Mouse (Mus musculus) left cerebral cortex, adult 2 months (tissue): Measurements from ENCODE around the gene Atp1b3. TPM values are rescaled to one million over a fixed set of nuclear protein-coding genes. Genes with fewer than 3 reads are reported as not detected.

Experiments
- DNase-seq, 2 experiments: peaks; one replicate each; pipeline ENCODE4 v3.0.0; 2021 to 2022; ENCODE audit warnings: low spot score in 2 of 2, mixed read lengths in 1 of 2; ENCODE audit errors: extremely low spot score in 1 of 2
- H3K27ac ChIP-seq: fragments of 200-600 bp; 2 replicates; pipeline ENCODE4 v1.8.1; 2022
- H3K4me3 ChIP-seq: fragments of 200-600 bp; 2 replicates; pipeline ENCODE4 v1.8.1; 2022
- CTCF ChIP-seq: fragments of 200-600 bp; IDR thresholded peaks from 2 replicates; pipeline ENCODE4 v1.8.1; 2022; ENCODE audit warnings: antibody characterized with exemption, mild to moderate bottlenecking, moderate library complexity
- intact Hi-C: fragments of 180-260 bp; cut with DNase I; formaldehyde crosslinking; loops from one replicate; pipeline ENCODE4 v1.15.1; 2025
- total RNA-seq, 2 experiments: library from RNA; stranded (reverse); gene quantifications; 2 replicates each; pipeline ENCODE4 v1.2.3; 2021

Gene Atp1b3
- total RNA-seq, 2 experiments from 2014 or later = 81.7 to 89.0 TPM

- no peak for TF ChIP-seq CTCF
- H3K27ac ChIP-seq = peak overlapping the region; percentile 34; the same call in 1 of the 2 replicates
- intact Hi-C loops = no loop called here
- DNase-seq = peak in 1 of 2 experiments; percentile 25
- no peak overlapping the region for H3K4me3 ChIP-seq
Measured at GRCm38 (mm10) chr9:96320551-96320980, 43.7 kb downstream of the Atp1b3 start.

- intact Hi-C loops = no loop called here
- DNase-seq = no peak
- H3K4me3 ChIP-seq = no peak overlapping the region
- H3K27ac ChIP-seq = no peak overlapping the region
- no peak for TF ChIP-seq CTCF
Measured at GRCm38 (mm10) chr9:96319333-96319732, 44.9 kb downstream of the Atp1b3 start.

GRCm38 (mm10) chr9:96312074-96312473 lies 52.2 kb downstream of the Atp1b3 start:
- DNase-seq = no peak
- no peak overlapping the region for H3K4me3 ChIP-seq
- no peak for TF ChIP-seq CTCF
- no peak overlapping the region for H3K27ac ChIP-seq
- intact Hi-C loops = no loop called here

- Histone ChIP-seq H3K27ac (no peak overlapping the region), H3K4me3 (no peak overlapping the region)
- intact Hi-C loops = no loop called here
- no peak for DNase-seq
- TF ChIP-seq CTCF = no peak
Measured at GRCm38 (mm10) chr9:96308816-96309215, 55.4 kb downstream of the Atp1b3 start.

GRCm38 (mm10) chr9:96299324-96300008 lies 64.8 kb downstream of the Atp1b3 start:
- DNase-seq = no peak
- intact Hi-C loops = no loop called here
- no peak overlapping the region for H3K4me3 ChIP-seq
- no peak overlapping the region for H3K27ac ChIP-seq
- no peak for TF ChIP-seq CTCF

- Histone ChIP-seq H3K4me3 (no peak overlapping the region), H3K27ac (no peak overlapping the region)
- DNase-seq = no peak
- intact Hi-C loops = no loop called here
- TF ChIP-seq CTCF = no peak
Measured at GRCm38 (mm10) chr9:96292144-96292543, 72.1 kb downstream of the Atp1b3 start.

- intact Hi-C loops = loop anchor here (5.0 kb wide), 1 partner anchor 207 kb away; no protein-coding TSS in a partner anchor
- H3K4me3 ChIP-seq = no peak overlapping the region
- H3K27ac ChIP-seq = no peak overlapping the region
- no peak for DNase-seq
- TF ChIP-seq CTCF = peak; percentile 58
Measured at GRCm38 (mm10) chr9:96284916-96285315, 79.3 kb downstream of the Atp1b3 start.

Other genes starting within 250 kb of the Atp1b3 start
- gene Gk5, start 245.1 kb downstream of the Atp1b3 start, total RNA-seq = 1 to 10 TPM; 5.3 to 5.5 TPM
- gene Tfdp2, start 168.2 kb downstream of the Atp1b3 start, total RNA-seq = 10 to 100 TPM; 32.0 to 33.1 TPM
- gene Rnf7, start 114.2 kb upstream of the Atp1b3 start, total RNA-seq = 10 to 100 TPM; 59.5 to 67.7 TPM
- gene Gm28729, start 160.8 kb upstream of the Atp1b3 start, total RNA-seq = not detected